Mouse (Mus musculus) liver, embryonic 14.5 days (tissue): Measurements from ENCODE around the gene Olfr114.

ENCODE experiments used
- CTCF ChIP-seq: IDR thresholded peaks from 2 replicates; pipeline ENCODE4 v1.5.1; 2016; ENCODE audit warnings: antibody characterized with exemption, low read depth, control low read depth
- EP300 ChIP-seq: IDR thresholded peaks from 2 replicates; pipeline ENCODE4 v1.6.1; 2016; ENCODE audit warnings: antibody characterized with exemption, low read depth

- TF ChIP-seq CTCF (no peak), EP300 (no peak)
These were observed 15.0 kb downstream of the Olfr114 start, which contains the start of gene Olfr113 for GRCm38 (mm10) chr17:37577563-37577962.
